Mouse (Mus musculus) neutrophil, adult 5-6 weeks (primary cell): ENCODE results near the gene Gba. TPM values are rescaled to one million over a fixed set of nuclear protein-coding genes. Genes with fewer than 3 reads are reported as not detected.

Source experiments
- total RNA-seq: library from RNA; stranded (forward); fragments of 200-1000 nt; gene quantifications from 2 replicates; pipeline ENCODE4 v1.2.3, GENCODE M21; 2017

Gba gene
- total RNA-seq, 1 experiment from 2014 or later, result 76.0 TPM

Other genes with a start within 250 kb of the Gba start
- gene Rusc1, start 109.6 kb upstream of the Gba start, total RNA-seq, result 29.6 and 30.8 TPM in 2 replicates
- gene Gm43738, start 101.8 kb upstream of the Gba start, total RNA-seq, result not detected in 2 replicates
- gene Fdps, start 101.0 kb upstream of the Gba start, total RNA-seq, result 20.7 and 26.5 TPM in 2 replicates
- not detected in 2 replicates for gene Pklr, start 66.8 kb upstream of the Gba start, total RNA-seq
- gene Hcn3, start 42.7 kb upstream of the Gba start, total RNA-seq, result 0.25 and 0.47 TPM in 2 replicates
- 159 and 180 TPM in 2 replicates for gene Clk2, start 38.1 kb upstream of the Gba start, total RNA-seq
- gene Scamp3, start 25.5 kb upstream of the Gba start, total RNA-seq, result 58.2 and 64.2 TPM in 2 replicates
- gene Fam189b, start 19.8 kb upstream of the Gba start, total RNA-seq, result 7.7 and 8.2 TPM in 2 replicates
- 2.0 and 5.8 TPM in 2 replicates for gene Thbs3, start 12.3 kb downstream of the Gba start, total RNA-seq
- gene Mtx1, start 24.2 kb downstream of the Gba start, total RNA-seq, result 65.6 and 83.4 TPM in 2 replicates
- gene Muc1, start 26.1 kb downstream of the Gba start, total RNA-seq, result 4.5 and 7.1 TPM in 2 replicates
- 52.2 and 53.9 TPM in 2 replicates for gene Krtcap2, start 43.0 kb downstream of the Gba start, total RNA-seq
- 2.2 and 2.3 TPM in 2 replicates for gene Trim46, start 43.4 kb downstream of the Gba start, total RNA-seq
- gene Dpm3, start 56.4 kb downstream of the Gba start, total RNA-seq, result 25.7 and 30.4 TPM in 2 replicates
- gene Slc50a1, start 67.6 kb downstream of the Gba start, total RNA-seq, result 99.3 and 112 TPM in 2 replicates
- 1.3 TPM in 1 of 2 replicates, not detected in the other for gene Efna1, start 78.2 kb downstream of the Gba start, total RNA-seq
- not detected in 2 replicates for gene Efna3, start 120.0 kb downstream of the Gba start, total RNA-seq
- gene Efna4, start 135.1 kb downstream of the Gba start, total RNA-seq, result not detected in 2 replicates
- 28.9 and 55.5 TPM in 2 replicates for gene Adam15, start 147.1 kb downstream of the Gba start, total RNA-seq
- gene Dcst2, start 159.0 kb downstream of the Gba start, total RNA-seq, result not detected in 2 replicates
- gene Dcst1, start 162.3 kb downstream of the Gba start, total RNA-seq, result not detected in 2 replicates
- gene Zbtb7b, start 191.8 kb downstream of the Gba start, total RNA-seq, result 90.9 and 120 TPM in 2 replicates
- 2.2 and 5.7 TPM in 2 replicates for gene Lenep, start 199.9 kb downstream of the Gba start, total RNA-seq
- gene Flad1, start 208.9 kb downstream of the Gba start, total RNA-seq, result 21.1 and 25.6 TPM in 2 replicates
- gene Cks1b, start 215.5 kb downstream of the Gba start, total RNA-seq, result 1.6 and 2.4 TPM in 2 replicates
- 51.4 and 58.1 TPM in 2 replicates for gene Shc1, start 215.5 kb downstream of the Gba start, total RNA-seq
- gene Pygo2, start 227.3 kb downstream of the Gba start, total RNA-seq, result 35.8 and 41.4 TPM in 2 replicates
- gene Pbxip1, start 233.8 kb downstream of the Gba start, total RNA-seq, result 196 TPM in 2 replicates